Mouse (Mus musculus) mature B cell (primary cell): Measurements from ENCODE around the gene Stard3.
"Not testable (repeated sequence)": the region's sequence is repeated elsewhere in the genome, so short reads cannot be mapped to it uniquely, and the experiment has no call there.

Source experiments
- in situ Hi-C: fragments of 300-500 bp; cut with MboI; formaldehyde crosslinking; loops from 2 replicates; pipeline ENCODE4 v1.14.3; 2019

The Stard3 gene

GRCm38 (mm10) chr11:98374266-98374665, 16.1 kb downstream of the Stard3 start:
- in situ Hi-C loops, result no loop called here

DNA sequence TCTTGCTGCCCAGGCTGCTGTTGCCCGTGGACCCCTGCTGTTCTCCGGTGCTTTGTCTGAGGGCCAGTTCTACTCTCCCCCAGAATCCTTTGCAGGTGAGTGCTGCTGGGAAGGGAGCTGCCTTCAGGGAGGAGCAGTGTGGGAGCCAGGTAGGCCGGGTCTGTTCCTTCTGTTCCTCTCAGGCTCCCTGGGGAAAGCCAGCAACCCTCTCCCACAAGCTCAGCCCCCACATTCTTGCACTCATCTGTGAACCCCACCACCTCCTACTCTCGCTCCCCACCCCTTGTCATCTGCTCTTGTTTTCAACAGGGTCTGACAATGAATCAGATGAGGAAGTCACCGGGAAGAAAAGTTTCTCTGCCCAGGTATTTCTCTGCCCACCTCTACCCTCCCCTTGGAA, 18.6 kb downstream of the Stard3 start:
- in situ Hi-C loops, result no loop called here

DNA sequence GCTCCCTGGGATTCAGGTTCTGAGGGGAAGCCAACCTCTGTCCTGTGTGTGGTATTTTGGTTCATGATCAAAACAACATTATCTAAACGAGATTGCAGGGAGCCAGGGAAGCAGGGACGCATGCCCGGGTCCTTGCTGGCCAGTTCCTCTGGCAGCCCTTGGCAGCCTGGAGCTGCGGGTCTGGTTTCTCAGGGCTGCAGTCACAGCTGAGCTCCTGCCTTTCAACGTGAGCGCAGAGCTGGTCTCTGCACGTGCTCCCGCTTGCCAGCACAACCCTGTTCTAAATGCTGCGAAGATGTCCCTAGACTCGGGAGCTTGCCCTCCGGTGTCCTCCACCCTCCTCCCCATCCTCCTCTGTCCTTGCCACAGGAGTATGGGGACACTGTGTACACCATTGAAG, 19.6 kb downstream of the Stard3 start:
- in situ Hi-C loops, result no loop called here

DNA sequence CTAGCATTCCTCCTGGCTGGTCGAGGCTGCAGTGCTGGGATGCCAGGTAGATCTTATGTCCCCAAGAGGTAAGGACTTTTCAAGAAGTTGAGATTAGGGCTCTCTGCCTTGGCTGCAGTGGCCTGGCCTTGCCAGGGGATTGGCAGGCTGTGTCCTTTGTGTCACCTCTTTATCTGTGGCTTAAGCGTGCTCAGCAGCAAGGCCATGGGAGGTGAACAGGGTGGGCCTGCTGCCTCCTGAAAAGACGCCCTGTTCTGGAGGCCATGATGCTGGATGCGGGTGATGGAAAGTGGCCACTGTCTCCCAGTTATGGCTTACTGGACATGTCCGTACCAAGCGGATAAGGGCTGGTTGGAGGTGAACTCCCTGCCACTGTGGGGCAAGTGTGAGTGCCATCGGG, 21.2 kb downstream of the Stard3 start:
- in situ Hi-C loops, result no loop called here

DNA sequence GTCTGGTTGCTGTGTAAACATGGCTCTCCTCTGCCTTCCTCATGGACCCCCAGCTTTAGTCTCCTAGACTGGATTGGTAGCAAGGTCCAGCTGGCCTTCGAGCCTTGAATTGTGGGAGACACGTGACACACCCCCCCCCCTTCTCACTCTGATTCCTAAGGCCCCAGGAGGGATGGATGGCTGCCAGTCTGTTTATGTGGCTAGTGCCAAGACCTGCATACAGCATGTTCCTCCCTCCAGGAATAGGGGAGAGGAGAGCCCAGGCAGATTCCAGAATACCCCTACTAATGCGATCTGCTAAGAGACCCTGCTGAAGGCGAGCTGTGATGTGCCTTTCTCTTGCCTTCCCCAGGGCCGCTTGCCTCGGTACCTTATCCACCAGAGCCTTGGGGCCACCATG, 21.9 kb downstream of the Stard3 start:
- in situ Hi-C loops, result no loop called here

GRCm38 (mm10) chr11:98381651-98382050, 23.5 kb downstream of the Stard3 start:
- in situ Hi-C loops, result no loop called here

DNA sequence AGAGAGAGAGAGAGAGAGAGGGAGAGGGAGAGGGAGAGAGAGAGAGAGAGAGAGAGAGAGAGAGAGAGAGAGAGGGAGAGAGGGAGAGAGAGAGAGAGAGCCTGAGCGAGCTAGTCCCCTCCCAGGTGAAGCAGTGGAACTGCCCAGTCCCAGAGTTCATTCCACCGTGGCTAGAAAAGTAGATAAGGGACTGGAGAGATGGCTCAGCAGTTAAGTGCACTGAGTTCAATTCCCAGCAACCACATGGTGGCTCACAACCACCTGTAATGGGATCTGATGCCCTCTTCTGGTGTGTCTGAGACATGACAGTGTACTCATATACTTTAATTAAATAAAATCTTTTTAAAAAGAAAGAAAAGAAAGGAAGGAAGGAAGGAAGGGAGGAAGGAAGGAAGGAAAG, 24.2 kb downstream of the Stard3 start:
- in situ Hi-C loops, result not testable (repeated sequence)

DNA sequence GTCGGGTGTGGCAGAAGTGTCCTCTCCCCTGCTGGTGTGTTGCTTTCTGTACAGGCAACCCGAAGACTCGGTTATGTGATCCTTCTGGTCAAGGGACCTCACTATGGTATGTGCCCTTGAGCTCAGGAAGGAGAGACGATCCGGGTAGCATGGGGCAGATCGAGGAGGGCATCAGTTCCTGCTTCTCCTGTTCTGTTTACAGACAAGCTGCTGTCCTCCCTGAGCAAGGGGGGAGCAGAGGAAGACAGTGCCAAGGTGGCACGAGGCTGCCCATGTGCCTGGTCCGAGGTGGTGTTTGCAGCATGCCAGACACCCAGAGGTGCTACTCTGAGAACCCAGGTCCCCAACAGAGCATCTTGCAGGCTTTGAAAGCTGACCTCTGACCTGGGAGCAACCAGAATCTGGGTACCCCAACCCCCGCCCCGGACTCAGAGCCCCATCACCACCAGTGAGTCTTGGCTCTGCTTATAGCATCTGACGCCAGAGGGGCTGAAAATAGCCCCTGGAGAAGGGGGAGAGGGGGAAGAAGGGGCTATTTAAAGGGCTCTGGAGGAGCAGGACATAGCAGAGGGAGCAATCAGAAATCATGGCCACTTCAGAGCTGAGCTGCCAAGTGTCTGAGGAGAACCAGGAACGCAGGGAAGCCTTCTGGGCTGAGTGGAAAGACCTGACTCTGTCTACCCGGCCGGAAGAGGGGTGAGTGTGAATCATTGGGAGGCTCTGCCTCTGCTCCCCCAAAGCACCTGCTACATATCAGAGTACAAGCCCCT, 25.3 kb downstream of the Stard3 start, which contains the start of gene Tcap:
TSS of gene Tcap (plus strand) at position 551 of the 770 bp plus-strand sequence.
- in situ Hi-C loops, result no loop called here

GRCm38 (mm10) chr11:98384216-98384615, 26.0 kb downstream of the Stard3 start:
- in situ Hi-C loops, result no loop called here

- in situ Hi-C loops, result no loop called here
These were observed 26.8 kb downstream of the Stard3 start for GRCm38 (mm10) chr11:98384721-98385637.

GRCm38 (mm10) chr11:98385638-98386585, 27.7 kb downstream of the Stard3 start, which contains the start of gene Pnmt:
TSS of gene Pnmt (plus strand) at chr11:98386450.
- in situ Hi-C loops, result no loop called here

GRCm38 (mm10) chr11:98386596-98386995, 28.4 kb downstream of the Stard3 start:
- in situ Hi-C loops, result no loop called here

- in situ Hi-C loops, result no loop called here
These were observed 28.9 kb downstream of the Stard3 start for GRCm38 (mm10) chr11:98387056-98387577.

DNA sequence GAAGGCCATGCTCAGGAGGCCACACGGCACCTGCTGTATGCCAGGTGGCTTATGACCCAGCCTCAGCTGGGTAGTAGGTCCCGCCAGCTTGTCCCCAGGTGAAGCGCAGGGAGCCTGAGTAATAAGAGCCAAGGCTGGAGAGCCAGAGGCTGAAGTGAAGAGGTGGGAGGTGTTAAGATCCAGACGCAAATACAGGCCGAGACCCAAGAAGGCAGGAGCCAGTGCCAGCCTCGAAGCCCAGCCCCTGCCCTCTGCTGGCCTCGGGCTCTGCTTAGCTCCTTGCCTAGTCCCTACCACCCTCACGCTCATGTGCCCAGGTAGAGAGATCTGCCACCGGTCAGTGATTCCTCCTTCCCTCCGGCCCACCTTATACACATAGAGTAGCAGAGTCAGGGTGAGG, 30.1 kb downstream of the Stard3 start:
- in situ Hi-C loops, result no loop called here

DNA sequence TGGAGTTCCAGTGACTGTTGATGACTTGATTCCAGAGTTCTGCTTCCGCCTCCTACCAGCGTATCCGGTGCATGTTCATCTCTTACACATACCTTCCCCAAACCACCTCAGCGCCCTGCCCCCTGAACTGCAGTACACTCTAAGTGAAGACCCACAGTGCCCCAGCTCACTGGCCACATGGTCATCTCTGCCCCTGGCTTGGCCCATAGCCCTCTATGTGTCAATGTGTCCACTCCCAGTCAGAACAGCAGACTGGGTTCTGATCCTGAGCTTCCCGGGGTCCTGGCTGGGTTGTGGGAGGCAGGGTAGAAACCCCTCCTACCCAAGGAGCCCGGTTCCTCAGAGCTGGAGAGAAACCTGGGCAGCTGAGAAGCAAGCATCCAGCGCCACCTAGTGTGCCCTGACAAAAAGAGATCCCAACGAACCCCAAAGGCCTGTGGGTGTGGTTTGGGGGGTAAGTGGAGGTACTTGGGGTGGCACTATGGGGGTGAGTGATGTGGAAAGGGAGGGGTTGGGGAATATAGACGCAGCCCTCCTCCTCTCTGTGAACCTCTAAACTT, 31.1 kb downstream of the Stard3 start:
- in situ Hi-C loops, result no loop called here

- in situ Hi-C loops, result no loop called here
These were observed 32.0 kb downstream of the Stard3 start for GRCm38 (mm10) chr11:98390141-98390540.

- in situ Hi-C loops, result no loop called here
These were observed 33.9 kb downstream of the Stard3 start for GRCm38 (mm10) chr11:98392034-98392433.

- in situ Hi-C loops, result no loop called here
These were observed 34.5 kb downstream of the Stard3 start for GRCm38 (mm10) chr11:98392645-98393044.

GRCm38 (mm10) chr11:98393317-98393716, 35.1 kb downstream of the Stard3 start:
- in situ Hi-C loops, result no loop called here

GRCm38 (mm10) chr11:98394301-98394700, 36.1 kb downstream of the Stard3 start:
- in situ Hi-C loops, result no loop called here

GRCm38 (mm10) chr11:98395041-98395440, 36.9 kb downstream of the Stard3 start:
- in situ Hi-C loops, result no loop called here
